Mouse (Mus musculus) liver, embryonic 12.5 days (tissue): Measurements from ENCODE around the gene Nrp1. TPM values are rescaled to one million over a fixed set of nuclear protein-coding genes. Genes with fewer than 3 reads are reported as not detected.

Experiments
- ATAC-seq: fragments of 200-750 bp; cut with Nextera tagmentation; 2 replicates; pipeline ENCODE4 v1.8.0; 2017; ENCODE audit warnings: moderate number of reproducible peaks, mild to moderate bottlenecking, moderate library complexity
- H3K27ac ChIP-seq: fragments of 300-500 bp; sonication (generic); 2 replicates; pipeline ENCODE4 v1.5.1; 2016; ENCODE audit warnings: mild to moderate bottlenecking
- H3K27me3 ChIP-seq: fragments of 300-500 bp; sonication (generic); replicated peaks from 2 replicates; pipeline ENCODE4 v1.6.1; 2016; ENCODE audit warnings: mild to moderate bottlenecking, moderate library complexity
- H3K36me3 ChIP-seq: fragments of 300-500 bp; sonication (generic); 2 replicates; pipeline ENCODE4 v1.6.1; 2016; ENCODE audit warnings: mild to moderate bottlenecking, moderate library complexity
- H3K4me1 ChIP-seq: fragments of 300-500 bp; sonication (generic); 2 replicates; pipeline ENCODE4 v1.6.1; 2016
- H3K4me2 ChIP-seq: fragments of 300-500 bp; sonication (generic); 2 replicates; pipeline ENCODE4 v1.6.1; 2016; ENCODE audit warnings: mild to moderate bottlenecking, moderate library complexity
- H3K4me3 ChIP-seq: fragments of 300-500 bp; sonication (generic); 2 replicates; pipeline ENCODE4 v1.5.1; 2016; ENCODE audit warnings: mild to moderate bottlenecking, moderate library complexity
- H3K9ac ChIP-seq: fragments of 300-500 bp; sonication (generic); 2 replicates; pipeline ENCODE4 v1.6.1; 2016; ENCODE audit warnings: mild to moderate bottlenecking, moderate library complexity
- H3K9me3 ChIP-seq: fragments of 300-500 bp; sonication (generic); replicated peaks from 2 replicates; pipeline ENCODE4 v1.6.1; 2016; ENCODE audit warnings: mild to moderate bottlenecking, moderate library complexity
- WGBS: fragments of 180-500 bp; shearing (Covaris S2); methylation state at CpG from one replicate; pipeline ENCODE4 v1.1.7; 2016; ENCODE audit not compliant: insufficient replicate concordance; 5-methylcytosine and 5-hydroxymethylcytosine counted together
- polyA plus RNA-seq: library from polyadenylated mRNA; unstranded; fragments of >200 nt; fragmentation: Nextera tagmentation; extraction: Ambion mirVana; gene quantifications from 2 replicates; pipeline ENCODE4 v1.2.1, GENCODE M21; 2016

Gene Nrp1
- polyA plus RNA-seq, 1 experiment from 2014 or later = 32.0 TPM

DNA sequence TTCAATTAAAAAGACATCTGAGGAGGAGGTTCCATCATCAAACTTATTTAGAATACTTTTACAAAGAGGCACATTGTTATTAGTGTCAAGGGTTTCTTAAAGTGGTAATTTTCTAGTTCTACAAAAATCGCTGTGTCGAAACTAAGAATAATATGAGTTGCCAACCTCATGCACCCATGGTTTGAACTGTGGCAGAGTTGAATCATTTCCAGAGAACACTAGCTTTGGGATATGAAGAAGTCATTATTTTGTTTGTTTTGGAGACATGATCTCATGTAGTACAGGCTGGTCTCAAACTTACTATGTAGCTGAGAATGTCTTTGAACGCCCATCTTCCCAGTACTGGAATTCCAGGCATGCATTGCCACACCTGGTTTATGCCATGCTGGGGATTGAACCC, 68.7 kb downstream of the Nrp1 start:
- Histone ChIP-seq H3K4me1 (0 out of 2 replicates have a peak, but pooled peaks cover 6% of the 10 kb centered on the region), H3K9ac (no peak overlapping the region), H3K9me3 (no peaks in the 10 kb centered on the region), H3K36me3 (no peaks in the 10 kb centered on the region; the same call in 1 of the 2 replicates), H3K4me3 (no peak overlapping the region), H3K27me3 (no peaks in the 10 kb centered on the region), H3K4me2 (no peak overlapping the region), H3K27ac (no peak overlapping the region)
- ATAC-seq = no peak
- 79% methylated on average over 3 of the region's 3 CpGs for WGBS

- Histone ChIP-seq H3K9ac (no peak overlapping the region), H3K4me2 (no peak overlapping the region), H3K4me1 (0 out of 2 replicates have a peak, but pooled peaks cover 4% of the 10 kb centered on the region), H3K9me3 (no peaks in the 10 kb centered on the region), H3K27ac (no peak overlapping the region), H3K4me3 (no peak overlapping the region), H3K27me3 (no peaks in the 10 kb centered on the region), H3K36me3 (peaks cover 14% of the 10 kb centered on the region)
- WGBS = 25% methylated on average over 1 of the region's 1 CpGs
- no peak for ATAC-seq
Measured at GRCm38 (mm10) chr8:128428971-128429370, 70.6 kb downstream of the Nrp1 start.

DNA sequence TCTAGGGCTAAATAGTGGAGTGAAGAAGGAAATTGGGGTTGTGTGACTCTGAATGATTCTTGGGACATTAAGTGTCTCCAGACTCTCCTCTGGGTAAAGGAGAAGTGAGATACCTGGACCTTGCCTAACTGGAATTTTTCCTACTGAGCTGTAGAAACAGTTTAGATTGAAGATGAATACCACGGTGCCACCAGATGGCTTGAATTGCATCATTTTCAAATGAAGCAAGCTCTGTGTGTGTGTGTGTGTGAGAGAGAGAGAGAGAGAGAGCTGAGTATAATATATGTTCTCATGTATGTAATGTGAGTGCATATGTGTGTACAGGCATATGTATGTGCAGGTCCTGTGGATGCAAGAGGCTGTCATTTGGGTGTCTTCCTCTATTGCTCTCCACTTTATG, 72.7 kb downstream of the Nrp1 start:
- Histone ChIP-seq H3K4me3 (no peak overlapping the region), H3K9ac (no peak overlapping the region), H3K36me3 (peaks cover 21% of the 10 kb centered on the region), H3K4me2 (no peak overlapping the region), H3K9me3 (no peaks in the 10 kb centered on the region), H3K27me3 (no peaks in the 10 kb centered on the region), H3K27ac (no peak overlapping the region), H3K4me1 (no peaks in the 10 kb centered on the region)
- no peak for ATAC-seq
- WGBS = 70% methylated on average over 1 of the region's 1 CpGs

GRCm38 (mm10) chr8:128435749-128436148, 77.3 kb downstream of the Nrp1 start:
- Histone ChIP-seq H3K27me3 (no peaks in the 10 kb centered on the region), H3K9me3 (no peaks in the 10 kb centered on the region), H3K9ac (no peak overlapping the region), H3K36me3 (peaks cover 22% of the 10 kb centered on the region), H3K4me1 (no peaks in the 10 kb centered on the region), H3K27ac (no peak overlapping the region), H3K4me3 (no peak overlapping the region), H3K4me2 (no peak overlapping the region)
- 60% methylated on average over 4 of the region's 4 CpGs for WGBS
- no peak for ATAC-seq

- no peak for ATAC-seq
- Histone ChIP-seq H3K27ac (no peak overlapping the region), H3K4me2 (no peak overlapping the region), H3K9ac (no peak overlapping the region), H3K36me3 (peaks cover 22% of the 10 kb centered on the region), H3K27me3 (no peaks in the 10 kb centered on the region), H3K9me3 (no peaks in the 10 kb centered on the region), H3K4me1 (no peaks in the 10 kb centered on the region), H3K4me3 (no peak overlapping the region)
- 51% methylated on average over 12 of the region's 12 CpGs for WGBS
Measured at GRCm38 (mm10) chr8:128437156-128437825, 78.9 kb downstream of the Nrp1 start.

DNA sequence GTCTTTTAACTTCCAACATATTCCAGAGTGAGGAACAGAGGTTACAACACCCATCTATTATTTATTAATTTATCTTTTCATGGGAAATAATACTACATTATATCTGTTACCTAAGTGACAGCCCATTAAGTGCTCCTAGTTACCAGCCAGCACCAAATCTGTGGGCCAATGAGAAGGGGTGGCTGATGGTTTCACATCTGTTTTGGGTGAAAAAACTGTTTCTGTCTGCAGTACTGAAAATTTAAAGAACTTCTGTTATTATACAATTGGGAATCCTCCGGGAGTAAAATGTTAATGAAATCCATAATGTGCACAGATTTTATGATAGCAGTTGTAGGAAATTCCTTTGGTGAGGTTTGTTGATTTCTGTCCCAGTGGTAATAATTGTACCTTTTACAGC, 83.0 kb downstream of the Nrp1 start:
- Histone ChIP-seq H3K9ac (no peak overlapping the region), H3K36me3 (peaks cover 5% of the 10 kb centered on the region; the same call in 1 of the 2 replicates), H3K4me2 (no peak overlapping the region), H3K4me1 (no peaks in the 10 kb centered on the region), H3K27ac (no peak overlapping the region), H3K4me3 (no peak overlapping the region), H3K27me3 (no peaks in the 10 kb centered on the region), H3K9me3 (no peaks in the 10 kb centered on the region)
- 70% methylated on average over 1 of the region's 1 CpGs for WGBS
- ATAC-seq = no peak

DNA sequence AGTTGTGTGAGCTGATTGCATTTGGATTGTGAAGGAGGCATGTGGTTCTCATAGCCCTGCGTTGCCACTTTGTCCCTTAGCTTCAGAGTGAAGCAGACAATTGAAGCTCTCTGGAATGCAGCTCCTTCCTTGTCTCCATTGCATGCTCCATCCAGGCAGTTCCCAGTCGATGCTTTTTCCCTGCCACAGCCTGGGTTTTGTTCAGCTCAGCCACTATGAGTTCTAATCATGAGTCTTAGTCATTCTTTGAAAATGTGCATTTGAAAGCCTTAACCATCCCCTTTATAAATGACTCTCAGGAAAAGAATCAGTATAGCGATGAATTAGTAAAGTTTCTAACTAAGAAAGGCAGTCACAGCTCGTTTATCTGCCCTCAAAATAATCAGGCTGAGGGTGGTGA, 87.2 kb downstream of the Nrp1 start:
- Histone ChIP-seq H3K4me3 (no peak overlapping the region), H3K4me1 (no peaks in the 10 kb centered on the region), H3K4me2 (no peak overlapping the region), H3K9me3 (no peaks in the 10 kb centered on the region), H3K27me3 (no peaks in the 10 kb centered on the region), H3K27ac (no peak overlapping the region), H3K9ac (no peak overlapping the region), H3K36me3 (0 out of 2 replicates have a peak, but pooled peaks cover 7% of the 10 kb centered on the region)
- ATAC-seq = no peak
- 55% methylated on average over 4 of the region's 4 CpGs for WGBS

GRCm38 (mm10) chr8:128446636-128447035, 88.2 kb downstream of the Nrp1 start:
- 72% methylated on average over 3 of the region's 3 CpGs for WGBS
- ATAC-seq = no peak
- no peaks in the 10 kb centered on the region for H3K4me1 ChIP-seq
- no peak overlapping the region for H3K27ac ChIP-seq
- H3K4me3 ChIP-seq = no peak overlapping the region
- no peaks in the 10 kb centered on the region for H3K9me3 ChIP-seq
- H3K9ac ChIP-seq = no peak overlapping the region
- H3K4me2 ChIP-seq = no peak overlapping the region
- no peaks in the 10 kb centered on the region for H3K27me3 ChIP-seq
- 0 out of 2 replicates have a peak, but pooled peaks cover 7% of the 10 kb centered on the region for H3K36me3 ChIP-seq

DNA sequence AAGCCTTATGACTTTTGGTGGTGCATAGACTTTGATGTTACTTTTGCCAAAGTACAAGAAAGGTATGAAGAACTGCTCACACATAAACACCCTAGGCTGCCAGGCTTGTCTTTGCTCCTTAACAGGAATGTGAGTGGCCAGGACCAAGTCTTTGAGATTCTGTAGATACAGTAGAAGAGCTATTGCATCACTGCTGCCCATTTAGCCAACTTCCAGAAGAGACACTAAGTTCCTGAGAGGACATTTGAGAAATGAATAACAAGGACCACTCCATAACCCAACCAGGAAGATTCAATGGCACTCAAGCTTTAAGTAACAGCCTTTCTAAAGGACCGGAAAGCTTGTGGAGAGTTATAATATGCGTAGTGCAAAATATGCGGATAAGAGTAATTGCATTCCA, 88.9 kb downstream of the Nrp1 start:
- Histone ChIP-seq H3K4me3 (no peak overlapping the region), H3K27ac (no peak overlapping the region), H3K9me3 (no peaks in the 10 kb centered on the region), H3K27me3 (no peaks in the 10 kb centered on the region), H3K9ac (no peak overlapping the region), H3K36me3 (0 out of 2 replicates have a peak, but pooled peaks cover 7% of the 10 kb centered on the region), H3K4me1 (no peaks in the 10 kb centered on the region), H3K4me2 (no peak overlapping the region)
- WGBS = 83% methylated on average over 3 of the region's 3 CpGs
- no peak for ATAC-seq

DNA sequence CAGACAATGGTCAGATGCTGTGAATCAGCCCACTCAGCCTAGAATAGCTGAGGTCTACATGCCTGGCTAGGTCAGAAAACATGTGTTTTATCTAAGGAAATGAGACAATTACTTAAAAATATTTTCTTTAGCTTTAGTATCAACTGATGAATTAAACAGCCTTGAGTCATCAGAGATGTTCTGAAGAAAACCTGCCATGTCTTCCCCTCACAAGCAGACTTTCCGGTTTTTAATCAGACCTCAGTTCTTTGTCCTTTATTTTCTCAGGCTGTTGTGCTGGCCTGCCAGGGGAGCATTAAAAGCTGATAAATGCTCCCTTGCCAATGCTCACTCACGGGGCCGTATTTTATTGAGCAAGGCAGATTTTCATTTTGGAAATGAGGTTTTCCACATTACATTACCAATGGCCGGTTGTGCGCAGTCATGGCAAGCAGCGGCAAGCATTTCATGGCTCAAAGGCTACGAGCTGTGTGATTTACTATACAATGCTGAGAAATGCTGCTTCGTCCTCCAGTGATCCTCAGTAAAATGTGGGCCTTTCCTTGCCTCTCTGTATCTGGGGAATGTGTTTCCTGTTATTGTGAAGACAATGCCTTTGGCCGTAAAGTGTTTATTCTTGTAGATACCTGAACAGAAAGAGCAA, 92.1 kb downstream of the Nrp1 start:
- Histone ChIP-seq H3K4me1 (no peaks in the 10 kb centered on the region), H3K9ac (no peak overlapping the region), H3K9me3 (no peaks in the 10 kb centered on the region), H3K27ac (0 out of 2 replicates have a peak overlapping the region, but pooled peaks have one; percentile 25), H3K4me2 (no peak overlapping the region), H3K4me3 (no peak overlapping the region), H3K27me3 (no peaks in the 10 kb centered on the region), H3K36me3 (0 out of 2 replicates have a peak, but pooled peaks cover 7% of the 10 kb centered on the region)
- WGBS = 69% methylated on average over 9 of the region's 9 CpGs
- no peak for ATAC-seq

DNA sequence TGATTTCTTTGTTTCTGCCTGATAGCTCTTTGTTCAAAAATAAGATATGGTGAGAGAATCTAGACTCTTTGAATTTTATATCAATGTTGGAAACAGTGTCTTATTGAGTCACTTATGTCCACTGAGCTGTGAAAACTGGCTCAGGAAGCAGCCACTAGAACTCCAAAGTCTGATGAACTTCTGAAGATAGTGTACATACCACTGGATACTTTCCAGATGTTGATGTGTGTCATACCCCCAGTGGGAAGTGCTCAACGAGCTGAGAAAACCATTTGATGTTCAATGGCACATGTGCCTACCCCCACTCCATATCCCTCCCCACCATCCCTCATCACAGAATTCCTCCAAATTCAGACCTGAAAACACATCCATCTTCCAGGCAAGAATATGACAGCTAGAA, 92.7 kb downstream of the Nrp1 start:
- H3K27ac ChIP-seq = no peak overlapping the region
- WGBS = 26% methylated on average over 1 of the region's 1 CpGs

GRCm38 (mm10) chr8:128453471-128453870, 95.1 kb downstream of the Nrp1 start:
- Histone ChIP-seq H3K4me3 (no peak overlapping the region), H3K36me3 (peaks cover 10% of the 10 kb centered on the region), H3K9me3 (no peaks in the 10 kb centered on the region), H3K4me2 (no peak overlapping the region), H3K9ac (no peak overlapping the region), H3K4me1 (no peaks in the 10 kb centered on the region), H3K27me3 (no peaks in the 10 kb centered on the region), H3K27ac (no peak overlapping the region)
- ATAC-seq = no peak
- 35% methylated on average over 2 of the region's 2 CpGs for WGBS

More for the DNA sequence above, 92.7 kb downstream of the Nrp1 start:
- H3K4me2 ChIP-seq = no peak overlapping the region
- no peaks in the 10 kb centered on the region for H3K9me3 ChIP-seq
- no peak overlapping the region for H3K9ac ChIP-seq
- peaks cover 7% of the 10 kb centered on the region; the same call in 1 of the 2 replicates for H3K36me3 ChIP-seq
- no peaks in the 10 kb centered on the region for H3K4me1 ChIP-seq
- H3K4me3 ChIP-seq = no peak overlapping the region
- ATAC-seq = no peak
- H3K27me3 ChIP-seq = no peaks in the 10 kb centered on the region
